Mouse (Mus musculus): ENCODE measurements at regions not wholly inside any gene's neighbourhood (a gene's known extent, or its start where the extent isn't known, plus 50 kb on each side); places are given as distances from the start of the nearest gene placed in this dataset.

DNA sequence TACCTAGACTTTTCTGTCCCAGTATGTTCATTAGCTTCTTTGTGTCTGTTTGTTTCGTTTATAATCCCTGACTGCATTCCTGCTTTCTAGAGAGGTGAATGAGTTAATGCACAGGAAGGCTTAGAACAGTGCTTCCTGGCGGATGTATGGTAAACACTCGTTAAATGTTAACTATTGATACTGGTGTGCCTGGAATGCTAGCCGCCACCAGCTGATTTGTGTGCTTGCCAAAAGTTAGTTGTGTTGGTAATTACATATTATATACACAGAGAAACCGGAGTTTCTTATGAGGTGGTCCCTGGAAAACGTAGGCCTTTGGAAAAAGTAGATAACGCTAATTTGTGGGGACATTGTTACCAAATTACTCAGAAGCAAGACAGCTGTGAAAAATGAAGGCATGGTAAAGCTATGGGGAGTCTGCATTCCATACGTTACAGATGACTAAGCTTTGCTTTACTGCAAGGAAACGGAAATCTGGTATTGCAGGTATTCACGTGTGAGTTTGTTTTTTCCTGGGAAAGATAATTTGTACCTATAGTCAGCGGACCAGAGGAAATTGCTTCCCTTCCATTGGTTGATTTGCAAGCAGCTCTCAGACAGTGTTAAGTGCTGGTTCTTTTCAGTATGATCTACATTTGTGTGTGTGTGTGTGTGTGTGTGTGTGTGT, 1205.9 kb upstream of the A1bg start:
- TF ChIP-seq CTCF (IDR thresholded peaks at IDR 0.05) = no peak
- TF ChIP-seq POLR2A (IDR thresholded peaks at IDR 0.05; ENCODE audit: insufficient read depth, low read depth, low read length) = no peak
- TF ChIP-seq EP300 (IDR thresholded peaks at IDR 0.05; ENCODE audit: insufficient read depth, low read depth, low read length) = no peak

Measured in heart, adult 2 months (tissue).